Mouse (Mus musculus) testis, adult 2 months (tissue): ENCODE data around the gene Nav3.

Experiments
- CTCF ChIP-seq: fragments of 200-500 bp; IDR thresholded peaks from 2 replicates; pipeline ENCODE4 v1.5.1; 2012; ENCODE audit warnings: low read depth, mild to moderate bottlenecking, inconsistent platforms, low read length, moderate library complexity; ENCODE audit not compliant: control insufficient read depth, insufficient read depth, insufficient replicate concordance
- POLR2A ChIP-seq: fragments of 200-500 bp; IDR thresholded peaks from 2 replicates; pipeline ENCODE4 v1.6.1; 2012; ENCODE audit warnings: low read depth, mild to moderate bottlenecking, inconsistent platforms, low read length, moderate library complexity; ENCODE audit not compliant: control insufficient read depth

GRCm38 (mm10) chr10:110160894-110161293 is 295.1 kb downstream of the Nav3 start:
- no peak for TF ChIP-seq CTCF
- TF ChIP-seq POLR2A: no peak
